Mouse (Mus musculus): ENCODE data around the gene Fdxacb1. TPM values are rescaled to one million over a fixed set of nuclear protein-coding genes. Genes with fewer than 3 reads are reported as not detected.

Gene Fdxacb1
- polyA plus RNA-seq, 1 experiment from 2014 or later: 7.8 TPM

GRCm38 (mm10) chr9:50742744-50743143 lies 25.3 kb upstream of the Fdxacb1 start:
- Histone ChIP-seq H3K4me2 (ENCODE audit: low read depth, low read length) (no peak overlapping the region), H3K9ac (ENCODE audit: low read depth, low read length) (no peak overlapping the region), H3K4me3 (ENCODE audit: low read depth, low read length) (no peak overlapping the region), H3K27ac (ENCODE audit: low read length) (no peak overlapping the region), H3K4me1 (ENCODE audit: control insufficient read depth, low read depth, low read length) (peaks cover 12% of the 10 kb centered on the region), H3K27me3 (ENCODE audit: control insufficient read depth, insufficient read depth, low read depth, low read length) (peaks cover 5% of the 10 kb centered on the region; the same call in 1 of the 2 replicates), H3K36me3 (ENCODE audit: control insufficient read depth, insufficient read depth) (no peaks in the 10 kb centered on the region), H3K9me3 (replicated peaks; ENCODE audit: control insufficient read depth, low read length) (no peaks in the 10 kb centered on the region)
- no peak for ATAC-seq (ENCODE audit: low read depth)
- WGBS (ENCODE audit: insufficient replicate concordance): 44% methylated on average over 2 of the region's 2 CpGs

GRCm38 (mm10) chr9:50745806-50746205 lies 22.2 kb upstream of the Fdxacb1 start:
- Histone ChIP-seq H3K9ac (ENCODE audit: low read depth, low read length) (peak overlapping the region; percentile 57), H3K4me1 (ENCODE audit: control insufficient read depth, low read depth, low read length) (no peaks in the 10 kb centered on the region; the same call in 1 of the 2 replicates), H3K4me3 (ENCODE audit: low read depth, low read length) (peak overlapping the region; percentile 55), H3K9me3 (replicated peaks; ENCODE audit: control insufficient read depth, low read length) (no peaks in the 10 kb centered on the region), H3K36me3 (ENCODE audit: control insufficient read depth, insufficient read depth) (no peaks in the 10 kb centered on the region), H3K27ac (ENCODE audit: low read length) (peak overlapping the region; percentile 69), H3K4me2 (ENCODE audit: low read depth, low read length) (peak overlapping the region; percentile 42), H3K27me3 (ENCODE audit: control insufficient read depth, insufficient read depth, low read depth, low read length) (peaks cover 5% of the 10 kb centered on the region; the same call in 1 of the 2 replicates)
- peak; percentile 53; the same call in 1 of the 2 replicates for ATAC-seq (ENCODE audit: low read depth)
- 31% methylated on average over 7 of the region's 7 CpGs for WGBS (ENCODE audit: insufficient replicate concordance)

- H3K4me3 ChIP-seq (ENCODE audit: low read depth, low read length): peak within 1 kb of the TSS; percentile 55
- peak within 1 kb of the TSS; percentile 57 for H3K9ac ChIP-seq (ENCODE audit: low read depth, low read length)
- 12% methylated on average over 19 of the region's 19 CpGs for WGBS (ENCODE audit: insufficient replicate concordance)
- peak; percentile 74 for ATAC-seq (ENCODE audit: low read depth)
- no peaks in the 10 kb centered on the region; the same call in 1 of the 2 replicates for H3K4me1 ChIP-seq (ENCODE audit: control insufficient read depth, low read depth, low read length)
- H3K27ac ChIP-seq (ENCODE audit: low read length): peak within 1 kb of the TSS; percentile 69
- peaks cover 5% of the 10 kb centered on the region; the same call in 1 of the 2 replicates for H3K27me3 ChIP-seq (ENCODE audit: control insufficient read depth, insufficient read depth, low read depth, low read length)
- no peaks in the 10 kb centered on the region for H3K9me3 ChIP-seq (replicated peaks; ENCODE audit: control insufficient read depth, low read length)
- H3K4me2 ChIP-seq (ENCODE audit: low read depth, low read length): peak within 1 kb of the TSS; percentile 42
- H3K36me3 ChIP-seq (ENCODE audit: control insufficient read depth, insufficient read depth): no peaks in the 10 kb centered on the region
Measured at GRCm38 (mm10) chr9:50746214-50746677, 21.8 kb upstream of the Fdxacb1 start, which contains the start of gene 2310030G06Rik. 2310030G06Rik (minus strand) TSS chr9:50746536.

GRCm38 (mm10) chr9:50750706-50751105 lies 17.3 kb upstream of the Fdxacb1 start:
- no peak overlapping the region for H3K27ac ChIP-seq (ENCODE audit: low read length)
- no peak overlapping the region for H3K4me3 ChIP-seq (ENCODE audit: low read depth, low read length)
- H3K4me2 ChIP-seq (ENCODE audit: low read depth, low read length): no peak overlapping the region
- no peak for ATAC-seq (ENCODE audit: low read depth)
- H3K36me3 ChIP-seq (ENCODE audit: control insufficient read depth, insufficient read depth): no peaks in the 10 kb centered on the region
- no peaks in the 10 kb centered on the region for H3K4me1 ChIP-seq (ENCODE audit: control insufficient read depth, low read depth, low read length)
- H3K27me3 ChIP-seq (ENCODE audit: control insufficient read depth, insufficient read depth, low read depth, low read length): peaks cover 5% of the 10 kb centered on the region; the same call in 1 of the 2 replicates
- H3K9ac ChIP-seq (ENCODE audit: low read depth, low read length): no peak overlapping the region
- no peaks in the 10 kb centered on the region for H3K9me3 ChIP-seq (replicated peaks; ENCODE audit: control insufficient read depth, low read length)
- 64% methylated on average over 6 of the region's 6 CpGs for whole genome bisulfite sequencing (ENCODE audit: insufficient replicate concordance)

GRCm38 (mm10) chr9:50751323-50751722 lies 16.7 kb upstream of the Fdxacb1 start, which contains the start of gene Cryab:
Cryab (plus strand) TSS chr9:50751325.
- WGBS (ENCODE audit: insufficient replicate concordance): 57% methylated on average over 22 of the region's 22 CpGs
- Histone ChIP-seq H3K27me3 (ENCODE audit: control insufficient read depth, insufficient read depth, low read depth, low read length) (peaks cover 2% of the 10 kb centered on the region; the same call in 1 of the 2 replicates), H3K27ac (ENCODE audit: low read length) (no peak within 1 kb of the TSS), H3K4me2 (ENCODE audit: low read depth, low read length) (no peak within 1 kb of the TSS), H3K4me3 (ENCODE audit: low read depth, low read length) (no peak within 1 kb of the TSS), H3K9ac (ENCODE audit: low read depth, low read length) (no peak within 1 kb of the TSS), H3K9me3 (replicated peaks; ENCODE audit: control insufficient read depth, low read length) (no peaks in the 10 kb centered on the region), H3K36me3 (ENCODE audit: control insufficient read depth, insufficient read depth) (no peaks in the 10 kb centered on the region), H3K4me1 (ENCODE audit: control insufficient read depth, low read depth, low read length) (no peaks in the 10 kb centered on the region)
- no peak for ATAC-seq (ENCODE audit: low read depth)

DNA sequence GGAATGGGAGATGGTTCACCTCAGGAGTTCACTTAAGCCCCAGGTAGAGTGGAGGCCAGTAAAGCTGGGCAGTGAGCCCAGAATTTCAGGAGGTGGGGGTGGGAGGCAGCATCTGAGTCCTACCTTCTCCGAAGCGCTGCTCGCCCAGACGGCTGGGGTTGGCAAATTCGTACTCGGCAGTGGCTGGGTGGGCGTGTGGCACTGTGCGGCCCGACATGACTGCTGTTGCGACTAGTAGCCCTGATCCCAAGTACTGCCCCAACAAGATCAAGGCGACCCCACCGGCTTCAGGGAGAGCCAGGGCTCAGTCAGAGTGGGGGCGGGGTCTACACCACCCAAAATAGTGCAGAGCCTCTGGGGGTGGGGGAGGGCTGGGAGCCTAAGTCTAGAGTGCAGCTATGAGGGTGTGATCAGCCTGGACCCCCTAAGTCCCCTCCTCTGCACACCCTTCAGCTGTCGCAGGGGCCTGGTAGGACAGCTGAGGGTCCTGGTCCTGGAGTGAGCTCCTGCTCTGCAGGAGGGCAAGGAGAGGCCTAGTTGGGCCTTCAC lies 15.9 kb upstream of the Fdxacb1 start, which contains the start of gene Hspb2:
Gene Hspb2 (minus strand): TSS at position 301 of the 549 bp plus-strand sequence.
- H3K9me3 ChIP-seq (replicated peaks; ENCODE audit: control insufficient read depth, low read length): no peaks in the 10 kb centered on the region
- WGBS (ENCODE audit: insufficient replicate concordance): 64% methylated on average over 14 of the region's 14 CpGs
- no peak within 1 kb of the TSS for H3K9ac ChIP-seq (ENCODE audit: low read depth, low read length)
- no peak within 1 kb of the TSS for H3K4me3 ChIP-seq (ENCODE audit: low read depth, low read length)
- no peaks in the 10 kb centered on the region for H3K4me1 ChIP-seq (ENCODE audit: control insufficient read depth, low read depth, low read length)
- ATAC-seq (ENCODE audit: low read depth): no peak; the same call in 1 of the 2 replicates
- H3K27ac ChIP-seq (ENCODE audit: low read length): no peak within 1 kb of the TSS
- no peak within 1 kb of the TSS for H3K4me2 ChIP-seq (ENCODE audit: low read depth, low read length)
- no peaks in the 10 kb centered on the region for H3K36me3 ChIP-seq (ENCODE audit: control insufficient read depth, insufficient read depth)
- no peaks in the 10 kb centered on the region for H3K27me3 ChIP-seq (ENCODE audit: control insufficient read depth, insufficient read depth, low read depth, low read length)

- no peaks in the 10 kb centered on the region for H3K9me3 ChIP-seq (replicated peaks; ENCODE audit: control insufficient read depth, low read length)
- H3K36me3 ChIP-seq (ENCODE audit: control insufficient read depth, insufficient read depth): no peaks in the 10 kb centered on the region
- H3K4me3 ChIP-seq (ENCODE audit: low read depth, low read length): no peak overlapping the region
- no peak overlapping the region for H3K27ac ChIP-seq (ENCODE audit: low read length)
- 64% methylated on average over 17 of the region's 17 CpGs for WGBS (ENCODE audit: insufficient replicate concordance)
- no peak overlapping the region for H3K9ac ChIP-seq (ENCODE audit: low read depth, low read length)
- no peaks in the 10 kb centered on the region for H3K27me3 ChIP-seq (ENCODE audit: control insufficient read depth, insufficient read depth, low read depth, low read length)
- peak; percentile 16; the same call in 1 of the 2 replicates for ATAC-seq (ENCODE audit: low read depth)
- no peaks in the 10 kb centered on the region for H3K4me1 ChIP-seq (ENCODE audit: control insufficient read depth, low read depth, low read length)
- H3K4me2 ChIP-seq (ENCODE audit: low read depth, low read length): no peak overlapping the region
Measured at GRCm38 (mm10) chr9:50752784-50753615, 15.0 kb upstream of the Fdxacb1 start.

GRCm38 (mm10) chr9:50753947-50754346 lies 14.1 kb upstream of the Fdxacb1 start:
- 35% methylated on average over 7 of the region's 7 CpGs for WGBS (ENCODE audit: insufficient replicate concordance)
- Histone ChIP-seq H3K4me1 (ENCODE audit: control insufficient read depth, low read depth, low read length) (no peaks in the 10 kb centered on the region), H3K9me3 (replicated peaks; ENCODE audit: control insufficient read depth, low read length) (no peaks in the 10 kb centered on the region), H3K36me3 (ENCODE audit: control insufficient read depth, insufficient read depth) (no peaks in the 10 kb centered on the region), H3K27ac (ENCODE audit: low read length) (no peak overlapping the region), H3K9ac (ENCODE audit: low read depth, low read length) (no peak overlapping the region), H3K4me2 (ENCODE audit: low read depth, low read length) (no peak overlapping the region), H3K27me3 (ENCODE audit: control insufficient read depth, insufficient read depth, low read depth, low read length) (no peaks in the 10 kb centered on the region), H3K4me3 (ENCODE audit: low read depth, low read length) (no peak overlapping the region)
- ATAC-seq (ENCODE audit: low read depth): no peak
